Mouse (Mus musculus): Measurements from ENCODE around the gene Mill2. TPM values are rescaled to one million over a fixed set of nuclear protein-coding genes. Genes with fewer than 3 reads are reported as not detected.
A peak's percentile ranks its signal among the peaks of the same experiment; 100 is the strongest.

Mill2 gene
- total and polyA plus RNA-seq, 2 experiments from 2014 or later, result 0.79 to 1.5 TPM

- no peak overlapping the region for H3K27ac ChIP-seq
- DNase-seq (ENCODE audit: low spot score) (no peak), ATAC-seq (no peak)
- no peak for TF ChIP-seq CTCF (IDR thresholded peaks at IDR 0.05; ENCODE audit: low read depth)
- H3K4me3 ChIP-seq (ENCODE audit: low read length), result no peak overlapping the region
- no peak overlapping the region for H3K4me2 ChIP-seq (ENCODE audit: low read depth, low read length)
- H3K9ac ChIP-seq (replicated peaks; ENCODE audit: low read length), result no peak overlapping the region
- no peaks in the 10 kb centered on the region for H3K27me3 ChIP-seq (ENCODE audit: insufficient read depth, low read length)
- WGBS, result 89% methylated on average over 8 of the region's 8 CpGs
- H3K9me3 ChIP-seq (ENCODE audit: low read length), result no peaks in the 10 kb centered on the region
- no peaks in the 10 kb centered on the region for H3K36me3 ChIP-seq (ENCODE audit: insufficient read depth, low read length)
- peaks cover 13% of the 10 kb centered on the region for H3K4me1 ChIP-seq (ENCODE audit: insufficient read depth, low read length)
These were observed 51.1 kb downstream of the Mill2 start for GRCm38 (mm10) chr7:18890848-18891247.

GRCm38 (mm10) chr7:18891872-18892599 lies 52.3 kb downstream of the Mill2 start:
- no peaks in the 10 kb centered on the region for H3K9me3 ChIP-seq (ENCODE audit: low read length)
- DNase-seq (ENCODE audit: low spot score), result peak; percentile 94
- peak overlapping the region; percentile 35 for H3K4me3 ChIP-seq (ENCODE audit: low read length)
- H3K27me3 ChIP-seq (ENCODE audit: insufficient read depth, low read length), result no peaks in the 10 kb centered on the region
- H3K27ac ChIP-seq, result peak overlapping the region; percentile 59
- WGBS, result 20% methylated on average over 33 of the region's 33 CpGs
- ATAC-seq, result peak; percentile 79
- H3K4me2 ChIP-seq (ENCODE audit: low read depth, low read length), result peak overlapping the region; percentile 80
- peaks cover 13% of the 10 kb centered on the region for H3K4me1 ChIP-seq (ENCODE audit: insufficient read depth, low read length)
- no peaks in the 10 kb centered on the region for H3K36me3 ChIP-seq (ENCODE audit: insufficient read depth, low read length)
- H3K9ac ChIP-seq (replicated peaks; ENCODE audit: low read length), result peak overlapping the region; percentile 63
- peak; percentile 98 for TF ChIP-seq CTCF (IDR thresholded peaks at IDR 0.05; ENCODE audit: low read depth)

DNA sequence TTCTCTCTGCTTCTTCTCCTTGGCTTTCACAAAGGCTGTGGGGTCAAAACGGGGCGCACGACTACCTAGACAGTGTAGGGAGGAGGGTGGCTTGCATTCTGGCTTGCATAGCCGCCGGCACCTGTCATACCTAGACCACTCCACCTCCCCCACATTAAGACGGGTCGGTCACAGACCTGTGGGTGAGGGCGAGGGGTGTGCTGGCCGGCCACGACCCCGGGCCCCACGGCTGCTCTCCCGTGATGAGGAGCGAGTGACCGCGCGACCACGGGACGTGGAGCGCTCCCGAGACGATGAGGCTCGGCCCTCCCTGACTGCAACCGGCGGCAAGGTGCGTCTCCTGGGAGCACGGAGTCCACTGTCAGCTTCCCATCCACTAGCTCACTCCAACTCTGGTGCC lies 53.2 kb downstream of the Mill2 start:
- Histone ChIP-seq H3K36me3 (ENCODE audit: insufficient read depth, low read length) (no peaks in the 10 kb centered on the region), H3K9me3 (ENCODE audit: low read length) (no peaks in the 10 kb centered on the region), H3K4me1 (ENCODE audit: insufficient read depth, low read length) (peaks cover 13% of the 10 kb centered on the region), H3K9ac (replicated peaks; ENCODE audit: low read length) (peak overlapping the region; percentile 63), H3K4me3 (ENCODE audit: low read length) (peak overlapping the region; percentile 35), H3K4me2 (ENCODE audit: low read depth, low read length) (peak overlapping the region; percentile 80), H3K27me3 (ENCODE audit: insufficient read depth, low read length) (no peaks in the 10 kb centered on the region), H3K27ac (peak overlapping the region; percentile 59; the same call in 1 of the 2 replicates)
- peak; percentile 28 for ATAC-seq
- 31% methylated on average over 27 of the region's 27 CpGs for WGBS
- TF ChIP-seq CTCF (IDR thresholded peaks at IDR 0.05; ENCODE audit: low read depth), result no peak
- DNase-seq (ENCODE audit: low spot score), result no peak

DNA sequence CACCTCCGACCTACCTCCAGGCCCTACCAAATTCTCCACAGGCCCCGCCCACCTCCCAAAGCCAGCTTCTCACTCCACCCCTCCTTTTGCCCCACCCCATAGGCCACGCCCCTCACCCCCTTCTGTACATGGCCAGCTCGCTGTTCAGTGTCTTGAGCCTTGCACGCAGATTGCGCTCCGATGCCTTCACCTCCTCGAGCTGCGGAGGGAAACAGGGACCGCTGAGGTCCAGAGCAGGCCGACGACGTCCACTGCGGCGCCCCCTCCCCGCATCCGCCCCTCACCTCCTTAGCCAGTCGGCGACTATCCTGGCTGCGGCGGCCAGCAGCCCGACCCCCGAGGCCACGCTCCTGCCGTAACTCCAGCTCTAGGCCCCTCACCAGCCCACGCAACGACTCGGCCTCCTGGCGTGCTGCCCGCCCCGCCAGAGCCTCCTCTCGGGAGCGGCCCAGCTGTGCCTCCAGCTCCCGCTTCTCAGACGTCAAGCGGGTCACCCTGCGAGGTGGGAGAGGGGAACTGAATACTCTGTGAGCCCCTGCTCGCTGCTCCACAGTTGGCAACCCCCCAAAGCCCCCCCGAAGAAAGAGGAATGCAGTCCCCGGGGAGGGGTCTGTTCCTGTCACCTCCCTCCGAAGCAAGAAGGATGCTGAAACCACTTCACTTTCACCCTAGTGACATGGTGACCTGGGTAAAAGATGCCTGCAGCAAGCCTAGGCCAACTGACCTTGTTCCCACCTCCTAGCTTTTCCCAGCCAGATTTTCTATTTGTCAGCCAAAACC lies 54.1 kb downstream of the Mill2 start:
- WGBS, result 3% methylated on average over 41 of the region's 41 CpGs
- Histone ChIP-seq H3K27me3 (ENCODE audit: insufficient read depth, low read length) (no peaks in the 10 kb centered on the region), H3K9me3 (ENCODE audit: low read length) (no peaks in the 10 kb centered on the region), H3K36me3 (ENCODE audit: insufficient read depth, low read length) (no peaks in the 10 kb centered on the region), H3K9ac (replicated peaks; ENCODE audit: low read length) (peak overlapping the region; percentile 63), H3K4me1 (ENCODE audit: insufficient read depth, low read length) (peaks cover 13% of the 10 kb centered on the region), H3K4me3 (ENCODE audit: low read length) (peak overlapping the region; percentile 35), H3K27ac (peak overlapping the region; percentile 59; the same call in 1 of the 2 replicates), H3K4me2 (ENCODE audit: low read depth, low read length) (peak overlapping the region; percentile 80)
- ATAC-seq (peak; percentile 46), DNase-seq (ENCODE audit: low spot score) (peak; percentile 65)
- no peak for TF ChIP-seq CTCF (IDR thresholded peaks at IDR 0.05; ENCODE audit: low read depth)

DNA sequence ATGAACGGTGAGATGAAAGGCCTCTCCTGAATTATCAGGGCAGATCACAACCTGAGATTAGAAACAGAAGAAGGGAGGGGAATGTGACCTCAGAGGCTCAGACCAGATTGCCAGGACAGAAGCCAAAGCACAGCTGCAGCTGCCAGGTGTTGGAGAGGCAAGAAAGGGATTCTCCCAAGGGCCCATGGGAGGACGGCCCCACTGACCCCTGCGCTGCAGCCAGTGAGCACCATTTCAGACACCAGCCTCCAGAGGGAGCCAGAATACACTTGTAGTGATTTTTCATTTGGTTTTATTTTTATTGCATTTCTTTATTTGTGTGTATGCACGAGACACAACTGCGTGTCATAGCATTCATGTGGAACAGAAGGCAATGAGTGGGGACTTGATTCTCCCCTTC lies 56.8 kb downstream of the Mill2 start:
- H3K4me3 ChIP-seq (ENCODE audit: low read length), result no peak overlapping the region
- no peaks in the 10 kb centered on the region for H3K36me3 ChIP-seq (ENCODE audit: insufficient read depth, low read length)
- DNase-seq (ENCODE audit: low spot score), result peak; percentile 72
- ATAC-seq, result 0 out of 2 replicates have a peak, but pooled peaks have one; percentile 18
- peaks cover 13% of the 10 kb centered on the region for H3K4me1 ChIP-seq (ENCODE audit: insufficient read depth, low read length)
- no peak overlapping the region for H3K4me2 ChIP-seq (ENCODE audit: low read depth, low read length)
- H3K9me3 ChIP-seq (ENCODE audit: low read length), result no peaks in the 10 kb centered on the region
- no peak overlapping the region for H3K27ac ChIP-seq
- no peak overlapping the region for H3K9ac ChIP-seq (replicated peaks; ENCODE audit: low read length)
- TF ChIP-seq CTCF (IDR thresholded peaks at IDR 0.05; ENCODE audit: low read depth), result peak; percentile 76
- no peaks in the 10 kb centered on the region for H3K27me3 ChIP-seq (ENCODE audit: insufficient read depth, low read length)
- 23% methylated on average over 5 of the region's 5 CpGs for WGBS

- Histone ChIP-seq H3K9ac (replicated peaks; ENCODE audit: low read length) (no peak overlapping the region), H3K36me3 (ENCODE audit: insufficient read depth, low read length) (no peaks in the 10 kb centered on the region), H3K4me2 (ENCODE audit: low read depth, low read length) (no peak overlapping the region), H3K9me3 (ENCODE audit: low read length) (no peaks in the 10 kb centered on the region), H3K4me1 (ENCODE audit: insufficient read depth, low read length) (no peaks in the 10 kb centered on the region), H3K4me3 (ENCODE audit: low read length) (no peak overlapping the region), H3K27me3 (ENCODE audit: insufficient read depth, low read length) (no peaks in the 10 kb centered on the region), H3K27ac (no peak overlapping the region)
- 88% methylated on average over 2 of the region's 2 CpGs for WGBS
- DNase-seq (ENCODE audit: low spot score) (no peak), ATAC-seq (no peak)
- TF ChIP-seq CTCF (IDR thresholded peaks at IDR 0.05; ENCODE audit: low read depth), result no peak
These were observed 60.7 kb downstream of the Mill2 start for GRCm38 (mm10) chr7:18900513-18900912.
